Mouse (Mus musculus): ENCODE data around the gene Isoc2a. TPM values are rescaled to one million over a fixed set of nuclear protein-coding genes. Genes with fewer than 3 reads are reported as not detected.

Isoc2a gene
- polyA plus RNA-seq, 1 experiment: 11.7 TPM

GRCm38 (mm10) chr7:4927711-4928110 lies 50.8 kb downstream of the Isoc2a start:
- Histone ChIP-seq H3K4me3 (ENCODE audit: insufficient read depth, low read length) (no peak overlapping the region), H3K27ac (ENCODE audit: insufficient read depth, low read length) (no peak overlapping the region), H3K4me1 (ENCODE audit: control insufficient read depth, insufficient read depth, low read length) (peaks cover 6% of the 10 kb centered on the region)
- TF ChIP-seq POLR2A (IDR thresholded peaks at IDR 0.05; ENCODE audit: extremely low read depth, insufficient read depth, low read length) (no peak), CTCF (IDR thresholded peaks at IDR 0.05; ENCODE audit: extremely low read depth, insufficient read depth, low read length) (no peak)

GRCm38 (mm10) chr7:4928323-4928722 lies 51.4 kb downstream of the Isoc2a start:
- H3K4me3 ChIP-seq (ENCODE audit: insufficient read depth, low read length): no peak overlapping the region
- TF ChIP-seq CTCF (IDR thresholded peaks at IDR 0.05; ENCODE audit: extremely low read depth, insufficient read depth, low read length) (no peak), POLR2A (IDR thresholded peaks at IDR 0.05; ENCODE audit: extremely low read depth, insufficient read depth, low read length) (no peak)
- H3K27ac ChIP-seq (ENCODE audit: insufficient read depth, low read length): no peak overlapping the region
- H3K4me1 ChIP-seq (ENCODE audit: control insufficient read depth, insufficient read depth, low read length): peaks cover 6% of the 10 kb centered on the region

- TF ChIP-seq CTCF (IDR thresholded peaks at IDR 0.05; ENCODE audit: extremely low read depth, insufficient read depth, low read length) (no peak), POLR2A (IDR thresholded peaks at IDR 0.05; ENCODE audit: extremely low read depth, insufficient read depth, low read length) (no peak)
- Histone ChIP-seq H3K4me3 (ENCODE audit: insufficient read depth, low read length) (no peak overlapping the region), H3K4me1 (ENCODE audit: control insufficient read depth, insufficient read depth, low read length) (no peaks in the 10 kb centered on the region), H3K27ac (ENCODE audit: insufficient read depth, low read length) (no peak overlapping the region)
Measured at GRCm38 (mm10) chr7:4933103-4933502, 56.1 kb downstream of the Isoc2a start.

- no peaks in the 10 kb centered on the region for H3K4me1 ChIP-seq (ENCODE audit: control insufficient read depth, insufficient read depth, low read length)
- no peak overlapping the region for H3K4me3 ChIP-seq (ENCODE audit: insufficient read depth, low read length)
- TF ChIP-seq POLR2A (IDR thresholded peaks at IDR 0.05; ENCODE audit: extremely low read depth, insufficient read depth, low read length) (no peak), CTCF (IDR thresholded peaks at IDR 0.05; ENCODE audit: extremely low read depth, insufficient read depth, low read length) (no peak)
- no peak overlapping the region for H3K27ac ChIP-seq (ENCODE audit: insufficient read depth, low read length)
Measured at GRCm38 (mm10) chr7:4934160-4934914, 57.4 kb downstream of the Isoc2a start.

DNA sequence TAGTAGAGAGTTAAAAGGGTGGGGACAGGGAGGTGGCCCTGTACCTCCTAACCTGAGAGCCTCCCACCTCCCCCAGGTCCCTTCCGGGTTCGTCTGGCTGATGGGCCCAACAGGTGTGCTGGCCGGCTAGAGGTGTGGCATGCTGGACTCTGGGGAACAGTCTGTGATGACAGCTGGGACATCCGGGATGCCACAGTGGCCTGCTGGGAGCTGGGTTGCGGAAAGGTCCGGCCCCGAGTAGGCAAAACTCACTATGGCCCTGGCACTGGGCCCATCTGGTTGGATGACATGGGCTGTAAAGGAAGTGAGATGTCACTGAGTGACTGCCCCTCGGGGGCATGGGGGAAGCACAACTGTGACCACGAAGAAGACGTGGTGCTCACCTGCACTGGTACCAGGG lies 59.9 kb downstream of the Isoc2a start:
- H3K27ac ChIP-seq (ENCODE audit: insufficient read depth, low read length): no peak overlapping the region
- no peak overlapping the region for H3K4me3 ChIP-seq (ENCODE audit: insufficient read depth, low read length)
- TF ChIP-seq CTCF (IDR thresholded peaks at IDR 0.05; ENCODE audit: extremely low read depth, insufficient read depth, low read length): no peak
- no peak for TF ChIP-seq POLR2A (IDR thresholded peaks at IDR 0.05; ENCODE audit: extremely low read depth, insufficient read depth, low read length)
- H3K4me1 ChIP-seq (ENCODE audit: control insufficient read depth, insufficient read depth, low read length): no peaks in the 10 kb centered on the region

- Histone ChIP-seq H3K4me1 (ENCODE audit: control insufficient read depth, insufficient read depth, low read length) (no peaks in the 10 kb centered on the region), H3K27ac (ENCODE audit: insufficient read depth, low read length) (no peak overlapping the region), H3K4me3 (ENCODE audit: insufficient read depth, low read length) (no peak overlapping the region)
- no peak for TF ChIP-seq CTCF (IDR thresholded peaks at IDR 0.05; ENCODE audit: extremely low read depth, insufficient read depth, low read length)
- no peak for TF ChIP-seq POLR2A (IDR thresholded peaks at IDR 0.05; ENCODE audit: extremely low read depth, insufficient read depth, low read length)
Measured at GRCm38 (mm10) chr7:4937392-4937791, 60.4 kb downstream of the Isoc2a start.

- no peaks in the 10 kb centered on the region for H3K4me1 ChIP-seq (ENCODE audit: control insufficient read depth, insufficient read depth, low read length)
Measured at GRCm38 (mm10) chr7:4938456-4938855, 61.5 kb downstream of the Isoc2a start.

GRCm38 (mm10) chr7:4940068-4940479 lies 63.1 kb downstream of the Isoc2a start:
- no peaks in the 10 kb centered on the region for H3K4me1 ChIP-seq (ENCODE audit: control insufficient read depth, insufficient read depth, low read length)
- TF ChIP-seq POLR2A (IDR thresholded peaks at IDR 0.05; ENCODE audit: extremely low read depth, insufficient read depth, low read length) (no peak), CTCF (IDR thresholded peaks at IDR 0.05; ENCODE audit: extremely low read depth, insufficient read depth, low read length) (peak; percentile 78)
- H3K27ac ChIP-seq (ENCODE audit: insufficient read depth, low read length): no peak overlapping the region
- H3K4me3 ChIP-seq (ENCODE audit: insufficient read depth, low read length): no peak overlapping the region

More at GRCm38 (mm10) chr7:4938456-4938855, 61.5 kb downstream of the Isoc2a start:
- H3K4me3 ChIP-seq (ENCODE audit: insufficient read depth, low read length): no peak overlapping the region
- peak; percentile 83 for TF ChIP-seq CTCF (IDR thresholded peaks at IDR 0.05; ENCODE audit: extremely low read depth, insufficient read depth, low read length)
- no peak for TF ChIP-seq POLR2A (IDR thresholded peaks at IDR 0.05; ENCODE audit: extremely low read depth, insufficient read depth, low read length)
- no peak overlapping the region for H3K27ac ChIP-seq (ENCODE audit: insufficient read depth, low read length)

DNA sequence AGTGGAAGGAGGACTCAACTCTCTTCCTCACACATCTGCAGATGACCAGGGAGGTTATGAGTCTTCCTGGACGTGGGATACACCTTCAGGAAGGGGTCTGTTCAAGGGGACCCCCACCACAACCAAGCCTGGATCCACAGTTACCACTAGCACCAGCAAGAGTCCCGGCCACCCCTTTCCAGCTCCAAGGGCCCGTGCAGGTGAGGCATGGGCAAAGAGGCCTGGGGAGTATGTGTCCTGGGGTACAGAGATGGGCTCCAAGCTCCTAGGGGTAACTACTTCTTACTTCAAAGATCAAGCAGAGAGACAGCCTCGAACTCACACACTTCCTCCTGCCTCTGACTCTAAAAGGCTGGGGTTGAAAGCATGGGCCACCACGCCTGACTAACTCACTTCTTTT lies 65.7 kb downstream of the Isoc2a start:
- Histone ChIP-seq H3K4me1 (ENCODE audit: control insufficient read depth, insufficient read depth, low read length) (no peaks in the 10 kb centered on the region), H3K4me3 (ENCODE audit: insufficient read depth, low read length) (no peak overlapping the region), H3K27ac (ENCODE audit: insufficient read depth, low read length) (no peak overlapping the region)
- no peak for TF ChIP-seq POLR2A (IDR thresholded peaks at IDR 0.05; ENCODE audit: extremely low read depth, insufficient read depth, low read length)
- TF ChIP-seq CTCF (IDR thresholded peaks at IDR 0.05; ENCODE audit: extremely low read depth, insufficient read depth, low read length): no peak

DNA sequence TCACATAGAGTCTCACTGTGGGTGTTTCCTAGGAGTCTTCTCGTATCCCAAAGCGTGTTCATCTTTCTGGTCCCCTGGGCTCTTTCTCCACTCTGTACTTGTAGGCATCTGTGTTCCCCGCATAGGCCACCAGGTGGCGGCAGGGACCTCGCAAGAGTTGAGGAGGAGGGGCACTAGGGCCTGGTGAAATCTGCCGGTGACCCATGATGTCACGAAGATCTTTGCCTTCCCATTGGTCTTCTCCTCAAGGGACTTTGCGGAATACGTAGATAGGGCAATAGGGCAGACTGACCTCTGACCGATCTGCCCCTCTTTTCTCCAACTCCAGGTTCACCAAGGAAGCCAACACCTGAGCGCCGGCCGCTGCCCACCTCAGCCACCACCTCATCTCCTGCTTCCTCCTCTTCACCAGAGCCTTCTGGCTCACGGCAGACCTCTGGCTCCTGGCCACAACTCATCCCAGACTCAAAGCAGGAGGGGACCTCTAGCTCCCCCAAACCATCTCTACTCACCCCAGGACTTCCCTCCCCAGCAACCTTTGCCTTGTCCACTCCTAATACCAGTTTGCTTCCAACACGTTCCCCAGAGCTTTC lies 66.4 kb downstream of the Isoc2a start:
- TF ChIP-seq CTCF (IDR thresholded peaks at IDR 0.05; ENCODE audit: extremely low read depth, insufficient read depth, low read length): peak; percentile 87
- no peak for TF ChIP-seq POLR2A (IDR thresholded peaks at IDR 0.05; ENCODE audit: extremely low read depth, insufficient read depth, low read length)
- H3K27ac ChIP-seq (ENCODE audit: insufficient read depth, low read length): no peak overlapping the region
- H3K4me3 ChIP-seq (ENCODE audit: insufficient read depth, low read length): peak overlapping the region; percentile 23
- H3K4me1 ChIP-seq (ENCODE audit: control insufficient read depth, insufficient read depth, low read length): no peaks in the 10 kb centered on the region

Other genes with a start within 250 kb of the Isoc2a start
- 29.0 and 31.5 TPM in 2 replicates for gene Tmem86b, start 245.7 kb upstream of the Isoc2a start, polyA plus RNA-seq (2012; rRNA removed)
- gene Ppp6r1, start 218.1 kb upstream of the Isoc2a start, polyA plus RNA-seq (2012; rRNA removed): 143 and 145 TPM in 2 replicates
- 107 and 108 TPM in 2 replicates for gene Hspbp1, start 192.1 kb upstream of the Isoc2a start, polyA plus RNA-seq (2012; rRNA removed)
- gene Brsk1, start 186.5 kb upstream of the Isoc2a start, polyA plus RNA-seq (2012; rRNA removed): 305 and 330 TPM in 2 replicates
- 0.09 TPM in 1 of 2 replicates, not detected in the other for gene Tmem150b, start 151.9 kb upstream of the Isoc2a start, polyA plus RNA-seq (2012; rRNA removed)
- gene Kmt5c, start 137.0 kb upstream of the Isoc2a start, polyA plus RNA-seq (2012; rRNA removed): 60.1 and 66.9 TPM in 2 replicates
- 15.1 and 20.3 TPM in 2 replicates for gene Cox6b2, start 124.1 kb upstream of the Isoc2a start, polyA plus RNA-seq (2012; rRNA removed)
- not detected in 2 replicates for gene Fam71e2, start 105.9 kb upstream of the Isoc2a start, polyA plus RNA-seq (2012; rRNA removed)
- 0.35 and 0.36 TPM in 2 replicates for gene Il11, start 94.3 kb upstream of the Isoc2a start, polyA plus RNA-seq (2012; rRNA removed)
- not detected in 2 replicates for gene Tmem190, start 94.2 kb upstream of the Isoc2a start, polyA plus RNA-seq (2012; rRNA removed)
- 4.6 and 4.9 TPM in 2 replicates for gene Tmem238, start 87.5 kb upstream of the Isoc2a start, polyA plus RNA-seq (2012; rRNA removed)
- 257 and 299 TPM in 2 replicates for gene Rpl28, start 84.3 kb upstream of the Isoc2a start, polyA plus RNA-seq (2012; rRNA removed)
- gene Ube2s, start 64.6 kb upstream of the Isoc2a start, polyA plus RNA-seq (2012; rRNA removed): 177 and 181 TPM in 2 replicates
- 135 and 143 TPM in 2 replicates for gene Shisa7, start 32.5 kb upstream of the Isoc2a start, polyA plus RNA-seq (2012; rRNA removed)
- 12.3 and 15.7 TPM in 2 replicates for gene Isoc2b, start 6.9 kb upstream of the Isoc2a start, polyA plus RNA-seq (2012; rRNA removed)
- 0.31 and 0.32 TPM in 2 replicates for gene Gm36210, start 29.4 kb downstream of the Isoc2a start, polyA plus RNA-seq (2012; rRNA removed)
- gene Zfp628, start 38.1 kb downstream of the Isoc2a start, polyA plus RNA-seq (2012; rRNA removed): 9.7 TPM in 2 replicates
- gene Nat14, start 44.9 kb downstream of the Isoc2a start, polyA plus RNA-seq (2012; rRNA removed): 91.7 and 94.0 TPM in 2 replicates
- 3.8 and 4.1 TPM in 2 replicates for gene Ssc5d, start 48.6 kb downstream of the Isoc2a start, polyA plus RNA-seq (2012; rRNA removed)
- gene Sbk2, start 87.3 kb downstream of the Isoc2a start, polyA plus RNA-seq (2012; rRNA removed): 0.32 and 0.48 TPM in 2 replicates
- 1.2 TPM in 2 replicates for gene Sbk3, start 94.0 kb downstream of the Isoc2a start, polyA plus RNA-seq (2012; rRNA removed)
- 38.0 and 39.2 TPM in 2 replicates for gene Zfp579, start 119.0 kb downstream of the Isoc2a start, polyA plus RNA-seq (2012; rRNA removed)
- 15.3 and 15.6 TPM in 2 replicates for gene Zfp524, start 137.3 kb downstream of the Isoc2a start, polyA plus RNA-seq (2012; rRNA removed)
- gene Fiz1, start 137.5 kb downstream of the Isoc2a start, polyA plus RNA-seq (2012; rRNA removed): 21.5 TPM in 2 replicates
- not detected in 2 replicates for gene Gm44973, start 138.3 kb downstream of the Isoc2a start, polyA plus RNA-seq (2012; rRNA removed)
- 28.7 and 30.0 TPM in 2 replicates for gene Zfp865, start 143.2 kb downstream of the Isoc2a start, polyA plus RNA-seq (2012; rRNA removed)
- 68.6 and 70.2 TPM in 2 replicates for gene Ccdc106, start 143.4 kb downstream of the Isoc2a start, polyA plus RNA-seq (2012; rRNA removed)
- not detected in 2 replicates for gene 4632433K11Rik, start 157.0 kb downstream of the Isoc2a start, polyA plus RNA-seq (2012; rRNA removed)
- 5.7 and 6.5 TPM in 2 replicates for gene Zfp784, start 161.3 kb downstream of the Isoc2a start, polyA plus RNA-seq (2012; rRNA removed)
- gene Zfp580, start 174.4 kb downstream of the Isoc2a start, polyA plus RNA-seq (2012; rRNA removed): 34.4 and 36.9 TPM in 2 replicates
- gene U2af2, start 185.0 kb downstream of the Isoc2a start, polyA plus RNA-seq (2012; rRNA removed): 184 TPM in 2 replicates
- gene Epn1, start 203.1 kb downstream of the Isoc2a start, polyA plus RNA-seq (2012; rRNA removed): 420 and 464 TPM in 2 replicates
- not detected in 2 replicates for gene Rfpl4, start 239.8 kb downstream of the Isoc2a start, polyA plus RNA-seq (2012; rRNA removed)
- gene Rasl2-9, start 248.8 kb downstream of the Isoc2a start, polyA plus RNA-seq (2012; rRNA removed): 0.27 and 0.36 TPM in 2 replicates

Measured in cortical plate, adult 2 months (tissue).